Comparison of ENCODE assay signal across 12 mouse cellular contexts in genomic region chr2:128731514-128731913, GRCm38 (mm10).
"Had no signal": no experiment of that assay in that cellular context is flagged by ENCODE, and none has a peak within 500 bp of the region (broad histone marks: within the 10 kb centered on the region; RNA-seq: fewer than 3 reads in every experiment).

No protein-coding gene starts in this region.

- DNase-seq: kidney, adult 2 months; kidney, postnatal 25 days; layer of hippocampus, adult 9-11 months; liver, embryonic 13.5 days; lung, embryonic 14.5 days; thymus, adult 18-20 months; thymus, postnatal 36 days had no signal

- H3K27ac ChIP-seq: kidney, postnatal 0 days; layer of hippocampus, adult 2 months; liver, embryonic 13.5 days; midbrain, embryonic 10.5 days; midbrain, embryonic 13.5 days had no signal

- H3K4me1 ChIP-seq: liver, embryonic 13.5 days; megakaryocyte, embryonic 14.5 days; midbrain, embryonic 10.5 days; midbrain, embryonic 13.5 days had no signal

- H3K4me3 ChIP-seq: layer of hippocampus, adult 2 months; liver, embryonic 13.5 days; megakaryocyte, embryonic 14.5 days; midbrain, embryonic 10.5 days; midbrain, embryonic 13.5 days had no signal
